Mouse (Mus musculus) midbrain, embryonic 15.5 days (tissue): ENCODE results near the gene Pcdh8. TPM values are rescaled to one million over a fixed set of nuclear protein-coding genes. Genes with fewer than 3 reads are reported as not detected.

Experiments used
- ATAC-seq: fragments of 200-750 bp; cut with Nextera tagmentation; replicated peaks from 2 replicates; pipeline ENCODE4 v1.8.0; 2017; ENCODE audit warnings: moderate TSS enrichment
- H3K27ac ChIP-seq: fragments of 300-500 bp; sonication (generic); 2 replicates; pipeline ENCODE4 v1.5.1; 2015; ENCODE audit warnings: mild to moderate bottlenecking, inconsistent platforms
- H3K27me3 ChIP-seq: fragments of 300-500 bp; sonication (generic); replicated peaks from 2 replicates; pipeline ENCODE4 v1.6.1; 2015; ENCODE audit warnings: inconsistent platforms
- H3K36me3 ChIP-seq: fragments of 300-500 bp; sonication (generic); replicated peaks from 2 replicates; pipeline ENCODE4 v1.6.1; 2015; ENCODE audit warnings: inconsistent platforms
- H3K4me1 ChIP-seq: fragments of 300-500 bp; sonication (generic); 2 replicates; pipeline ENCODE4 v1.6.1; 2015; ENCODE audit warnings: inconsistent platforms
- H3K4me2 ChIP-seq: fragments of 300-500 bp; sonication (generic); 2 replicates; pipeline ENCODE4 v1.6.1; 2015; ENCODE audit warnings: inconsistent platforms, mild to moderate bottlenecking, moderate library complexity
- H3K4me3 ChIP-seq: fragments of 300-500 bp; sonication (generic); 2 replicates; pipeline ENCODE4 v1.5.1; 2015; ENCODE audit warnings: mild to moderate bottlenecking, inconsistent platforms
- H3K9ac ChIP-seq: fragments of 300-500 bp; sonication (generic); 2 replicates; pipeline ENCODE4 v1.6.1; 2015; ENCODE audit warnings: mild to moderate bottlenecking, inconsistent platforms
- H3K9me3 ChIP-seq: fragments of 300-500 bp; sonication (generic); 2 replicates; pipeline ENCODE4 v1.6.1; 2016; ENCODE audit warnings: inconsistent platforms
- WGBS: fragments of 180-500 bp; shearing (Covaris S2); methylation state at CpG from one replicate; pipeline ENCODE4 v1.1.7; 2015; ENCODE audit warnings: mixed read lengths; 5-methylcytosine and 5-hydroxymethylcytosine counted together
- microRNA counts: library from miRNA; unstranded; fragments of <30 nt; microRNA quantifications from one replicate; lab custom pipeline; 2016
- microRNA-seq: library from miRNA; unstranded; fragments of <30 nt; microRNA quantifications from one replicate; pipeline ENCODE4, GENCODE M21; 2016
- polyA plus RNA-seq: library from polyadenylated mRNA; unstranded; fragments of >200 nt; fragmentation: Nextera tagmentation; extraction: Ambion mirVana; gene quantifications from 2 replicates; pipeline ENCODE4 v1.2.1, GENCODE M21; 2015

Pcdh8 gene
- polyA plus RNA-seq, 1 experiment from 2014 or later, result 73.2 TPM

- ATAC-seq, result peak; percentile 49; the same call in 1 of the 2 replicates
- no peaks in the 10 kb centered on the region for H3K36me3 ChIP-seq
- WGBS, result 68% methylated on average over 9 of the region's 9 CpGs
Measured at GRCm38 (mm10) chr14:79738441-79738840, 32.7 kb downstream of the Pcdh8 start.

DNA sequence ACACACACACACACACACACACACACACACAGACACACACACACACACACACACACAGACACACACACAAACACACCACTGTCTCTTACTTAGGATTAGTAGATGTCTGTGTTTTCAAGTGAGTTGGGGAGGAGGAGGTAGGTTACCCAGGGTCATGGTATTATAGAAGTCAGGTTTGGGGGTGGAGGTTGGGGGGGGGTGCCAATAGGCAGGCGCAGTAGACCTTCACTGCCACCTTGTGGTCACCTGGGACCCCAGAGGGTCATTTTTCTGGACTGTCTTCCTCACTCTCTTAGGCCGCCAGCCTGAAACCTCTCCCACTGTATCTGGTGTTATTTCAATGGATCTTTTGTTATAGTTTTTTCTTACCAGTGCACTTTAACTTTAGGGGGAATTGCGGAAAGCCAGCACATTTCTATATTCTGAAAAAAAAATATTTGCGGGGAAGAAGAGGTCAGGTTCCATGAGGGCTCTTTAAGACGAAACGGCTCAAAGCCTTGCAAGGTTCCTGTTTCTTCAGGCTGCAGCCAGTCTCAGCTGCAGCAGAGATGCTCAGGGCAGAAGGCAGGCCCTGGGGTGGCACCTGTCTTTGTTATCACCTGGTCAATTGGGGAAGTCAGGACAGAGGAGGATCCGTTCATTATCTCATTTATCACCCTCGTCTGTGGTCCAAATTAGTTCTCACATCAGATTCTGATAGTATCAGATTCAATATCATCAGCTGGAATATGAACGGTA, 33.3 kb downstream of the Pcdh8 start:
- H3K9me3 ChIP-seq, result no peaks in the 10 kb centered on the region
- no peak overlapping the region for H3K9ac ChIP-seq
- no peak overlapping the region for H3K4me3 ChIP-seq
- H3K27me3 ChIP-seq, result no peaks in the 10 kb centered on the region
- ATAC-seq, result peak; percentile 26; the same call in 1 of the 2 replicates
- H3K27ac ChIP-seq, result no peak overlapping the region
- 56% methylated on average over 9 of the region's 9 CpGs for WGBS
- no peaks in the 10 kb centered on the region for H3K4me1 ChIP-seq
- H3K36me3 ChIP-seq, result no peaks in the 10 kb centered on the region
- no peak overlapping the region for H3K4me2 ChIP-seq

More at GRCm38 (mm10) chr14:79738441-79738840, 32.7 kb downstream of the Pcdh8 start:
- no peaks in the 10 kb centered on the region for H3K4me1 ChIP-seq
- no peak overlapping the region for H3K27ac ChIP-seq
- no peaks in the 10 kb centered on the region for H3K27me3 ChIP-seq
- no peak overlapping the region for H3K9ac ChIP-seq
- no peak overlapping the region for H3K4me3 ChIP-seq
- H3K9me3 ChIP-seq, result no peaks in the 10 kb centered on the region
- no peak overlapping the region for H3K4me2 ChIP-seq

DNA sequence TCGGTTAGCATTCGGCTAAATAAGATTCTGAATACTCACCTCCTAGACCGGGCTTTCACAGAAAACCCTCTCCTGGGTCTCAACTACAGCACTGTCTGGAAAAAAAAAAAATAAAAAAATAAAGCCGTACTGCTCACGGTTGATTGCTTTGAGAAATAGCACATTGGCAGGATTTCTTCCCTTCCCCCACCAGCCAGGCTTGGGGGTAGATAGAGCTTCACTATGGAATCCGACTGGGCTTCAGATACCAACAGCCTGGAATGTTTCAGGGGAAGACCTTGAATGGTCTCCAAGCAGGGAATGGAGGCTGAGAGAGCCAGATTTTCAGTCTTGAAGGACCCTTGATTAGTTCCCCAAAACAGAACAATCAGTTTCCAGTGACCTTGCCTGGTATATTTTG, 34.3 kb downstream of the Pcdh8 start:
- no peak overlapping the region for H3K9ac ChIP-seq
- no peaks in the 10 kb centered on the region for H3K4me1 ChIP-seq
- H3K27me3 ChIP-seq, result no peaks in the 10 kb centered on the region
- no peak overlapping the region for H3K4me3 ChIP-seq
- no peak overlapping the region for H3K4me2 ChIP-seq
- no peaks in the 10 kb centered on the region for H3K36me3 ChIP-seq
- 45% methylated on average over 6 of the region's 6 CpGs for WGBS
- H3K9me3 ChIP-seq, result no peaks in the 10 kb centered on the region
- no peak overlapping the region for H3K27ac ChIP-seq
- no peak for ATAC-seq

DNA sequence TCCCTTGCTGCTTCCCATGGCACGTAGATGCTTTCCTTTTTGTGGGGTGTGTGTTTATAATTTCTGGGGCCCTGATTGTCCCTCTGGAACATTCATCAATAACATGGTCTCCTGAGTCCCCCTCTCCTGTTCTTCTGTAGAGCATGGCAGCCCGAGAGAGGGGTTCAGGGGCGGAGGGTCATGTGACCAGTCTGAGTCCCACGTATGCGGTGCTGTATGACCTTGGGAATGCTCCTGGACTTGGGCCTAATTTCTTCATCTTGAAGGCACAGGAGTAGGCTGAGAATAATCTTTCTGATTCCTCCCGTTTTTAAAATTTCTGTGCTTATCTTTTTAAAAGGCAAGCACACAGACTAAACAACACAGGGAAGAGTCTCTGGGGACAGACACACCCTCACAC, 37.6 kb downstream of the Pcdh8 start:
- Histone ChIP-seq H3K9ac (no peak overlapping the region), H3K27ac (no peak overlapping the region), H3K4me1 (no peaks in the 10 kb centered on the region), H3K36me3 (no peaks in the 10 kb centered on the region), H3K27me3 (no peaks in the 10 kb centered on the region), H3K4me2 (no peak overlapping the region), H3K9me3 (no peaks in the 10 kb centered on the region), H3K4me3 (no peak overlapping the region)
- WGBS, result 78% methylated on average over 6 of the region's 6 CpGs
- ATAC-seq, result no peak

DNA sequence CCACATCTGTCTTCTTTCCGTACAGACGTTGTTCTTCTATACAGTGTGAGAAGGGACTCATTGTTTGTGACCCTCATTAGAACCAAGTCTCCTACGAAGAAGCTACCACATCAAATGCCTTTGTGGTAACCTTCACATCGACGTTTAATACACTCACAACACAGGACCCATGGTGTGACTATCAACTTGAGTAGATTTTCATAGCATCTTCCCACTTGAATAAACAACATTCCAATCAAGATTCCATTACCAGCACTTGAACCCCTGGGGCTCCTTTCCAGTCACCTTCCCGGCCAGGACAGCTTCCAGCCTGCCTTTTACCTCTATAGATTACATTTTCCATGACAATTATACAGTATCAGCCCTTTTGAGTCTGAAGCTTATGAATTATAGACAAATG, 42.3 kb downstream of the Pcdh8 start:
- H3K4me2 ChIP-seq, result no peak overlapping the region
- H3K4me1 ChIP-seq, result peaks cover 15% of the 10 kb centered on the region
- no peaks in the 10 kb centered on the region for H3K9me3 ChIP-seq
- 73% methylated on average over 6 of the region's 6 CpGs for WGBS
- no peak overlapping the region for H3K9ac ChIP-seq
- H3K36me3 ChIP-seq, result no peaks in the 10 kb centered on the region
- no peaks in the 10 kb centered on the region for H3K27me3 ChIP-seq
- no peak overlapping the region for H3K4me3 ChIP-seq
- no peak overlapping the region for H3K27ac ChIP-seq
- no peak for ATAC-seq

GRCm38 (mm10) chr14:79724002-79724681, 47.0 kb downstream of the Pcdh8 start:
- 40% methylated on average over 18 of the region's 18 CpGs for WGBS
- peaks cover 26% of the 10 kb centered on the region for H3K4me1 ChIP-seq
- no peak overlapping the region for H3K4me3 ChIP-seq
- no peaks in the 10 kb centered on the region for H3K36me3 ChIP-seq
- H3K27ac ChIP-seq, result peak overlapping the region; percentile 83
- peak overlapping the region; percentile 21 for H3K4me2 ChIP-seq
- peak; percentile 93 for ATAC-seq
- H3K9me3 ChIP-seq, result no peaks in the 10 kb centered on the region
- no peak overlapping the region for H3K9ac ChIP-seq
- H3K27me3 ChIP-seq, result no peaks in the 10 kb centered on the region

- H3K4me1 ChIP-seq, result peaks cover 30% of the 10 kb centered on the region
- no peak overlapping the region for H3K4me2 ChIP-seq
- no peaks in the 10 kb centered on the region for H3K36me3 ChIP-seq
- H3K9me3 ChIP-seq, result no peaks in the 10 kb centered on the region
- H3K27me3 ChIP-seq, result no peaks in the 10 kb centered on the region
- 41% methylated on average over 7 of the region's 7 CpGs for WGBS
- H3K9ac ChIP-seq, result no peak overlapping the region
- H3K27ac ChIP-seq, result no peak overlapping the region
- no peak for ATAC-seq
- H3K4me3 ChIP-seq, result no peak overlapping the region
Measured at GRCm38 (mm10) chr14:79722228-79722627, 48.9 kb downstream of the Pcdh8 start.

MicroRNAs encoded within 50 kb of the gene (microRNA counts, 519-probe panel; counts per million panel counts)
- microRNA mmu-miR-759 (lab: Ali Mortazavi, UCI), result 1,949 counts per million, percentile 16 among the panel's probes with 10 or more counts

Small RNA genes lying within 50 kb of the gene (microRNA-seq; reads per million reads assigned to microRNA genes)
- not detected for gene Mir759

Other genes with a start within 250 kb of the Pcdh8 start
- gene Sugt1, start 183.6 kb downstream of the Pcdh8 start, polyA plus RNA-seq, result 100 and 108 TPM in 2 replicates
- gene Cnmd, start 109.1 kb downstream of the Pcdh8 start, polyA plus RNA-seq, result 1.9 and 2.1 TPM in 2 replicates
- 0.87 and 1.2 TPM in 2 replicates for gene Olfm4, start 212.8 kb upstream of the Pcdh8 start, polyA plus RNA-seq